Mouse (Mus musculus) lung, adult 18-20 months (tissue): ENCODE measurements at regions not wholly inside any gene's neighbourhood (a gene's known extent, or its start where the extent isn't known, plus 50 kb on each side); places are given as distances from the start of the nearest gene placed in this dataset.
"Not testable (repeated sequence)": the region's sequence is repeated elsewhere in the genome, so short reads cannot be mapped to it uniquely, and the experiment has no call there.

ENCODE experiments used
- DNase-seq, 2 experiments: peaks; one replicate each; pipeline ENCODE4 v3.0.0; 2022; ENCODE audit warnings: mixed read lengths in 2 of 2

DNA sequence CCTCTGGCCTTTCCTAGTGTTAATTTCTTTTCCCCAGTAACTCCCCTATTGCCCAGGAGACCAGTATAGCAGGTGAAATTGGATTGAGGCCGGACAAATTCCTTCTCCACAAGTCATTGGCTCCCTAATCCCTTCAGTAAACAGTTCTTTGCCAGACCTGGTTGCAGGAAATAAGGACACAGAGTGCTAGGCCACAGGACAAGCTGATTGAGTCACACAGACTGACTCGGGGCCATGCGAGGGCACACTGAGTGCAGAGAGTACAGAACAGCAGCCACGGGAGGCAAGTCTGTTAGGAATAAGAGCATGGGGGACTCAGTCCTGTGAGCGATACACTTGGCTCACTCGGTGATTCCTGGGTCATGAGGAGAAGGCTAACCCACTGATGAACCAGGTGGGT, 134.3 kb upstream of the Ajap1 start:
- peak; percentile 10 to 45 for DNase-seq

GRCm38 (mm10) chr4:153620871-153621270, 138.3 kb upstream of the Ajap1 start:
- DNase-seq = no peak

- DNase-seq = no peak
Observed at GRCm38 (mm10) chr4:153631161-153631560, 148.6 kb upstream of the Ajap1 start.

- no peak for DNase-seq
Observed at GRCm38 (mm10) chr4:153632056-153632455, 149.4 kb upstream of the Ajap1 start.

DNA sequence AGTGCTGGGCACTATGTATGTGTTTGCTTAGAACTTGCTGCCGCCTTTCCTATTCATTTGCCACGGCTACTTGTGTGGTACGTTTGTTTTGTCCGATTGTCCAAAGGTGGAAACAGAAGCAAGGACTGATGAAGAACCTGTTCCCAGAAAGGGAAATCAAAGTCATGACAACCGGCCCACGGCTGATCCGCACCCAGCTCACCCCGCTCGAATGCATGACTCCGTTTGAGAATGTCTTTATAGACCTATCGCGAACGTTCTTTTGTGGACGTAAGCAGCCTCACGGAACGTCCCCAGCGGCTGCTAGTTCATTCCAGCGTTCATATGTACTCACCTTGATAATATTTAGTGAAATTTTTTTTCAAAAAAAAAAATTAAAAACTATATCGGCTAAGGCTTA, 149.9 kb upstream of the Ajap1 start:
- no peak for DNase-seq

DNA sequence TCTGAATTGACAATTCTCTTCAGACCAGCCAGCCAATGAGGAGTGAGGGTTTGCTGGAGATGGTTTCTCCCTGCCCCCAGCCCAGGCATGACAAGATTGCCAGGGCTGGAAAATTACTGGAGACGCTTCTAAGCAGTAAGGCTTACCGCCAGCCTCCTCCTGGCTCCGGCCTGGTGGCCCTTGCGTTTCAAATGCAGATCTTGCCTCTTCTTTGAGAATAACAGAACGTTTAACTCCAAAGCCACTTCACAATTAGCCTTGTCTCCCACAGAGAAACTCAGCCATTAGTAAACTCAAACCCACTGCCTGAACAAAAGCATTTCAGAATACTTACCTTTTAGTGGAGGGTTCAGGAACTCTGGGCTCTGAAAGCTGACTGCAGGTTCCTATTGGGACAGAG, 150.6 kb upstream of the Ajap1 start:
- no peak for DNase-seq

- DNase-seq = no peak
Observed at GRCm38 (mm10) chr4:153634221-153634881, 151.7 kb upstream of the Ajap1 start.

- no peak for DNase-seq
Observed at GRCm38 (mm10) chr4:153637989-153638388, 155.4 kb upstream of the Ajap1 start.

DNA sequence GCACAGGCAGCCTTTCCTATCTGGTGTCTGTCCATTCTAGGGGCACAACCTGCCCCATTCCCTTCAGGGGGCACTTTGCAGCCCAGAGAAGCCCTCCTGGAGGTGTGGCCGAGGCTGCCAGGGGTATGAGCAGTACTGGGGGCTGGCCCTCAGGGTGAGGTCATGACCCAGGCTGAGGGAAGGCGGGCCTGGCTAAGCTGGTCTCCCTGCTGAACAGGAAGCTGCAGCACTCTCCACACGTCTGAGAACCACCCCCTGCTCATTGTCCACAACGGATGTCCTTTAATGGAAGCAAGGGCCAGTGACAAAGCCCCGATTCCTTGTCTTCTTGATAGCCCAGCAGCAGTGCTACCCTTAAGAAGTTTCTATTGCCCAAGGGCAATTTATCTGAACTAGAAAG, 169.2 kb upstream of the Ajap1 start:
- no peak for DNase-seq

GRCm38 (mm10) chr4:153652841-153653240, 170.2 kb upstream of the Ajap1 start:
- no peak for DNase-seq

GRCm38 (mm10) chr4:153662731-153663130, 180.1 kb upstream of the Ajap1 start:
- DNase-seq = no peak

GRCm38 (mm10) chr4:153666626-153667236, 184.1 kb upstream of the Ajap1 start:
- DNase-seq = not testable (repeated sequence)

- DNase-seq = no peak
Observed at GRCm38 (mm10) chr4:153669070-153669469, 186.5 kb upstream of the Ajap1 start.

GRCm38 (mm10) chr4:153670216-153670615, 187.6 kb upstream of the Ajap1 start:
- no peak for DNase-seq

DNA sequence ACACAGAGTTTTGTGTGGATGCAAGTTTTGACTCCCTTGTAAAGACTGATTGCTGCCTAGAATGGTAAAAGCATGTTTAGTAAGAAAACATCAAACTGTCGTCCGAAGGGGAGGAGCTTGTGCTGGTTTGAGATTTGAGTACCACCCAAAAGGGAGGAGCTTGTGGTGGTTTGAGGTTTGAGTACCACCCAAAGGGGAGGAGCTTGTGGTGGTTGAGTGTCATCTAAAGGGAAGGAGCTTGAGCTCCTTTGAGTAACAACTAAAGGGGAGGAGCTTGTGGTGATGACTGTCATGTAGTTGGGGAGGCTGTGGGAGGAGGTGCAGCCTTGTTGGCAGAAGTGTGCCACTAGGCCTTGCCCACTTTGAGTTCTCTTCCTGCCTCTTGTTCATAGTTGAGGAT, 192.8 kb upstream of the Ajap1 start:
- DNase-seq = no peak

DNA sequence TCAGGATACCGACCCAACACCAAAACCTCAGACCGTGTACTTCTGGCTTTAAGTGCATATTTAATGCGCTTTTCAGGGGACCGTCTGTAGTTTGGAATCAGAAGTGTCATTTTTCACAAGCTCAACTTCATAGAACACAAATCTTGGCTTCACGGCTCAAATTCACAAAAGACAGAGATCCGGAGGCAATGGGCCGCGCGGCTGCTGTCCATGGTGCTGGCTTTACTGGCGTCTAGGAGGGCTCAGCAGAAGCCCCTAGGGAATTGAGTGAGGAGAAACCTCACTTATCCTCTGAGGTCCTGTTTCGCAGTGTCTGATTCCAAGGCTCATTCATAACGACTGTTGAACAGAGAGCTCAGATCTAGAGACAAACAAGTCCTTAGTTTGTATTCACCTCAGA, 196.5 kb upstream of the Ajap1 start:
- no peak for DNase-seq

GRCm38 (mm10) chr4:153688441-153688840, 205.8 kb upstream of the Ajap1 start:
- no peak for DNase-seq

DNA sequence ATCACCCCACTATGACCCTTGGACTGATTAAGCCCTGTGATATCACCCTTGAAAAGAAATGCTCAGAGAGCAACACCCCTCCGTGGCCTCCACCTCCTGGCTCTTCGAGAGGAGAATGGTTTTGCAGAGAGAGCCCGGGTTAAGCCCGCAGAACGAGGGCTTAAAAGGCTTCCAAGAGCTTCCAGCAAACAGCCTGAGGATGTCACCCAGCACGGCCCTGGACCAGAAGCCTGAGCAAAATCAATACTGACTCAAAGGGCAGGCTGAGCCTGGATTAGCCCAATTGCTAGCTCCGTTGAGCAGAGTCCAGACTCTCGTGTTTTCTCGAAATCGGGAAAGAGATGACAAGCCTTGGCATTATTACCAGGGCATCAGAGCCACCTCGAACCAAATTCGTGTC, 211.3 kb upstream of the Ajap1 start:
- DNase-seq = no peak

DNA sequence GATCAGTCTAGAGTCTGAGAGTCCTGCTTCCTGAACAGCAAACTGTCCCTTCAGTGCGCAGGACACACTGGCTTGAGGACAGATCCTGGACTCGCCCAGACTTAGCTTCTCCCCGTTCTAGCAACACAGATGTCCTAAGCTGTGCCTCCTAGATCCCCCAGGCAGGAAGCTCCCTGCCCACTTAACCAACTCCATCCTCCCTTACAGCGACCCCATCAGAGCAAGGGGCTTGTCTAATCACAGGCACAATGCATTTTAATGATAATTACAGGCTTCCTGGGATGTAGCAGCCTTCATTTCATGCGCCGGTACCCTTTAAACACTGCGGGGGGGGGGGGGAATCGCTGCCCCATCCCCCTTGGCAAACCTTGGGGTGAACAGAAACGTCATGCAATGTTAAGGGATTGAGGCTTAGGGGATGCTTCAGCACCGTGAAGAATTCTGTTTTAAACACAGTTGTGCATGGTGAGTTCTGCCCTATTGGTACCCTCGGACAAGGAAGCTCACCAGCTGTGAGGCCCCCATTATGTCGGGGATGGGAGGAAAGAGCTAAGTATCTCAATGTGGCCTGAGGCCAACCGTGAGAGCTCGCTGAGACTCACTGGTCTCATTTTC, 213.9 kb upstream of the Ajap1 start:
- no peak for DNase-seq

DNA sequence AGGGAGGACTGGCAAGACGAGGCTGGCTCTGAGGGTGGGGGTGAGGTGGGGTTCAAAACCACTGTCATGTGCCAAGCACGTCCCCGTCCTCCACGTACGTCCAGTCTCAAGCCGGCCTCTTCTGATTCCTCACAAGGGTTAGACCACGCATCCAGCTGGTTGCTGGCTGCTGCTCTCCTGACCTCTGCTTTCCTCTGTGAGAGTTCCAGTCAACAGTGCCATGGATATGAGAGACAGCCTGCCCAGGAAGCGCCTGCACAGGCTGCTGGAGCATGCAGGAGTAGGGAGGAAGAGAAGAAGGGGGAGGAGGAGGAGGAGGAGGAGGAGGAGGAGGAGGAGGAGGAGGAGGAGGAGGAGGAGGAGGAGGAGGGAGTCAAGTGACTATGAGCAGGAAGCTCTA, 224.6 kb upstream of the Ajap1 start:
- no peak for DNase-seq

GRCm38 (mm10) chr4:153714995-153715645, 232.5 kb upstream of the Ajap1 start:
- DNase-seq = no peak

DNA sequence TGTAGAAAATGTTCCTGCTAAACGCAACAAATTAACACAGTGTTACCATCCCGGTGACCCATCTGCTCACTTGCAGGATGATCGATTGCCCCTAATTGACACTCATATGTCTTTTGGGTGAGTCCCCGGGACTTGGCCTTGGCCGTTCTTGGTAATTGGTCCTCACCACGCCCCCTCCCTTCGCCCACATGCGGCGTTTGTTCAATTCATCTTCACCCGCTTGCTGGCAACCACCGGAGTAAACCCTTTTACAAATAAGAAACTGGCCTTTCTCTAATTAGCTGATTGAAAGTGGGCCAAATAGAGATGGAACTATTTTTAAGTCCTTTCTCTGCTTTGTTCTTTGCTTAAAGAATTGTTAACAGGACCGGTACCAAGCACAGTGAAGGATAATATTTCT, 234.7 kb upstream of the Ajap1 start:
- DNase-seq = no peak

DNA sequence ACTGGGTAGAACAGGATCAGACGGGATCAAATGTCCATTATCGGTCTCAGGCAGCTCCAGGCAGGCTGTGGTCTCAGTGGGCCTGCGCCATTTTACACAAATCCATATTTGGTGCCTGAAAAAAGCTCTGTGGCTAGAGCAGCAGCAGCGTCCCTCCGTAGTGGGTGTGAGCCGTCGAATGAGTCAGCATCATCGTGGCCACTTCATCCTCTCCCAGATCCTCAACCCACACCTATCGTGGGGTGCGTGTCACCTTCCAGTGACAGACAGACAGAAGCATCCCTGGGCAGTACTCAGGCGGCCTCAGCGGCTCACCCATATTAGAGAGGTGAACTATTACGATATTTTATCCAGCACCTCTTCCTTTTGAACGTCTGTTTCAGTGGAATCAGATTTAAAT, 233.0 kb upstream of the A430005L14Rik start:
- no peak for DNase-seq

GRCm38 (mm10) chr4:153727273-153727672, 229.8 kb upstream of the A430005L14Rik start:
- no peak for DNase-seq
